Mouse (Mus musculus): ENCODE data around the gene Ankar. TPM values are rescaled to one million over a fixed set of nuclear protein-coding genes. Genes with fewer than 3 reads are reported as not detected.

Ankar gene
- polyA plus RNA-seq, 1 experiment from 2014 or later = not detected

DNA sequence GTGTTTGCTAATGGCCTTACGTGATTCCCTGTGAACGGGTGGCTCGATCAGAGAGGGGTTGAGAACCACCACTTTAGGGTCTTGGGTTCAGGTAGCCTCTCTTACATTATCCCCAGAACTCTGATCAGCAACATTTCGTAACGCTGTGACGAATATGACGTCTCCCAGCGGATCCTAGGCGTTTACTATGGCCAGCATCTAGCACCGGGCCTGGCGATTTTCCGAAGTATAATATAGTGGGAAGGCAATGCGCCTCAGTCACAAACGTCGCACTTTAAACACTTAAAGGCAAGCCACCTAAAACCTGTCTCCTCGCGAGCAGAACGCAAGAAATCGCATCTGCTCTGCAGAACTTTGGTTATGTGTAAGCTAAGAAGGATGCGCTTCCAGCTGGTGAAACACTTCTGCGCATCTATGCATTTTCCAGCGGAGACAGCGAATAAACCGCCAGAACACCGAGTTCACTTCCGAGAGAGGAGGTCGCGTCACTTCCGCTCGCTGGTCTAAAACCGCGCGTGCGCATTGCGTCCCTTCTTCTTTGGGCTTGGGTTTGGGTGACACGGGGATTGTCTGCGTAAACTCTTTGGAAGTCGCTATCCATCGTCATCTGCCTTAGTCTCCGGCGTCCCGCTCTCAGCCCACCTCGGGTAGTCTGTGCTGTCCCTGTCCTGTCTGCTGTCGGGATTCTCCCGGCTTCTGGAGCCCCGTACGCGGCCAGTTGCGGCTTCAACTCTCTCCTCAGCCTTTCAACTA, 59.5 kb downstream of the Ankar start:
- DNase-seq (ENCODE audit: low spot score, missing footprints) (peak; percentile 99), ATAC-seq (ENCODE audit: low FRiP score) (peak; percentile 72)
- H3K4me3 ChIP-seq (ENCODE audit: low read depth, low read length) = peak overlapping the region; percentile 22
- no peaks in the 10 kb centered on the region for H3K9me3 ChIP-seq (ENCODE audit: control insufficient read depth, low read length)
- peak overlapping the region; percentile 30; the same call in 1 of the 2 replicates for H3K9ac ChIP-seq (ENCODE audit: low read length)
- H3K4me1 ChIP-seq (ENCODE audit: control insufficient read depth, insufficient read depth, low read length) = no peaks in the 10 kb centered on the region
- WGBS = 40% methylated on average over 49 of the region's 49 CpGs
- H3K27ac ChIP-seq (ENCODE audit: low read depth, low read length) = no peak overlapping the region
- H3K27me3 ChIP-seq (ENCODE audit: control insufficient read depth, insufficient read depth, low read length) = no peaks in the 10 kb centered on the region
- H3K4me2 ChIP-seq = peak overlapping the region; percentile 45
- no peaks in the 10 kb centered on the region for H3K36me3 ChIP-seq (ENCODE audit: control insufficient read depth, insufficient read depth, low read length)

DNA sequence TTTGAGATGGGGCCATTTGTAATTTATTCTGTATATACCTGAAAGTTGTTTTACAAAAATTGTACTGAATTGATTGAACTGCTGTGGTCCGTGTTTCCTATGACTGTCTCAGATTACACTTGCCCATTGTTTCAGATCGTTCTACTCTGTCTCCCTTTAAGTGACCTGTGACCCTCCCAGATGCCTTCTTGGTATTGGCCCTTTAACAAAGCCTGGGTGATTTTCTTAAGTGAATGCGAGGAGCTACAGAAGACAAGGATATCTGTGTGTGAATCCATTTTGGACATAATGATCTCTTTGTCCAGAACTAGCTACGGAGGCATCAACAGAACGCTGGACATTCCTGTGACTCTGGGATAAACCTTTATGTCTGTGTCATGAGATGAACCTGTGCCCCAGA, 65.2 kb downstream of the Ankar start:
- ATAC-seq (ENCODE audit: low FRiP score) = no peak
- whole genome bisulfite sequencing = 23% methylated on average over 5 of the region's 5 CpGs
- H3K9me3 ChIP-seq (ENCODE audit: control insufficient read depth, low read length) = no peaks in the 10 kb centered on the region
- H3K4me1 ChIP-seq (ENCODE audit: control insufficient read depth, insufficient read depth, low read length) = no peaks in the 10 kb centered on the region
- DNase-seq (ENCODE audit: low spot score, missing footprints) = no peak
- H3K9ac ChIP-seq (ENCODE audit: low read length) = no peak overlapping the region
- no peaks in the 10 kb centered on the region for H3K27me3 ChIP-seq (ENCODE audit: control insufficient read depth, insufficient read depth, low read length)
- peaks cover 3% of the 10 kb centered on the region; the same call in 1 of the 2 replicates for H3K36me3 ChIP-seq (ENCODE audit: control insufficient read depth, insufficient read depth, low read length)
- no peak overlapping the region for H3K4me2 ChIP-seq
- H3K27ac ChIP-seq (ENCODE audit: low read depth, low read length) = no peak overlapping the region
- no peak overlapping the region for H3K4me3 ChIP-seq (ENCODE audit: low read depth, low read length)

DNA sequence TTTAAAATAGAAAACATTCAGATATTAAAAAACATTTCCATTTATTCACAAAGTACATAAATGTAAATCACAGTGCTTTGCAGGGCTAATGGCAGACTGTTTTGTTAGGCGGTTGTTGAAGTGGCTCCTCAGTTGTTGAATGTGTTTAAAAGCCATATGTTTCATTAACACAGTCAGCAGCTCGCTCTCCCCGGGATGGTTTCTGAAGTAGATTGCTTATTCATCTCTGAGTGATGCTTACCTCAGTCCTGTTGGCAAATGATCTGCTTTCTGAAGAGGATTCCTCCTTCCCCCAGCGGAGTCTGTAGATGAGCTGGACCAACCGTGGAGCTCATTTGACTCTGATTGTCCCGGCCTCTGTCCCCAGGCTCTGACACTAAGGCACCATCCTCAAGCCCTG, 88.2 kb downstream of the Ankar start:
- H3K27ac ChIP-seq (ENCODE audit: low read depth, low read length) = no peak overlapping the region
- 89% methylated on average over 6 of the region's 6 CpGs for WGBS
- no peak overlapping the region for H3K9ac ChIP-seq (ENCODE audit: low read length)
- H3K4me2 ChIP-seq = no peak overlapping the region
- H3K36me3 ChIP-seq (ENCODE audit: control insufficient read depth, insufficient read depth, low read length) = peaks cover 11% of the 10 kb centered on the region
- DNase-seq (ENCODE audit: low spot score, missing footprints) = no peak
- no peak for ATAC-seq (ENCODE audit: low FRiP score)
- no peak overlapping the region for H3K4me3 ChIP-seq (ENCODE audit: low read depth, low read length)
- no peaks in the 10 kb centered on the region for H3K9me3 ChIP-seq (ENCODE audit: control insufficient read depth, low read length)
- H3K27me3 ChIP-seq (ENCODE audit: control insufficient read depth, insufficient read depth, low read length) = no peaks in the 10 kb centered on the region
- no peaks in the 10 kb centered on the region for H3K4me1 ChIP-seq (ENCODE audit: control insufficient read depth, insufficient read depth, low read length)

DNA sequence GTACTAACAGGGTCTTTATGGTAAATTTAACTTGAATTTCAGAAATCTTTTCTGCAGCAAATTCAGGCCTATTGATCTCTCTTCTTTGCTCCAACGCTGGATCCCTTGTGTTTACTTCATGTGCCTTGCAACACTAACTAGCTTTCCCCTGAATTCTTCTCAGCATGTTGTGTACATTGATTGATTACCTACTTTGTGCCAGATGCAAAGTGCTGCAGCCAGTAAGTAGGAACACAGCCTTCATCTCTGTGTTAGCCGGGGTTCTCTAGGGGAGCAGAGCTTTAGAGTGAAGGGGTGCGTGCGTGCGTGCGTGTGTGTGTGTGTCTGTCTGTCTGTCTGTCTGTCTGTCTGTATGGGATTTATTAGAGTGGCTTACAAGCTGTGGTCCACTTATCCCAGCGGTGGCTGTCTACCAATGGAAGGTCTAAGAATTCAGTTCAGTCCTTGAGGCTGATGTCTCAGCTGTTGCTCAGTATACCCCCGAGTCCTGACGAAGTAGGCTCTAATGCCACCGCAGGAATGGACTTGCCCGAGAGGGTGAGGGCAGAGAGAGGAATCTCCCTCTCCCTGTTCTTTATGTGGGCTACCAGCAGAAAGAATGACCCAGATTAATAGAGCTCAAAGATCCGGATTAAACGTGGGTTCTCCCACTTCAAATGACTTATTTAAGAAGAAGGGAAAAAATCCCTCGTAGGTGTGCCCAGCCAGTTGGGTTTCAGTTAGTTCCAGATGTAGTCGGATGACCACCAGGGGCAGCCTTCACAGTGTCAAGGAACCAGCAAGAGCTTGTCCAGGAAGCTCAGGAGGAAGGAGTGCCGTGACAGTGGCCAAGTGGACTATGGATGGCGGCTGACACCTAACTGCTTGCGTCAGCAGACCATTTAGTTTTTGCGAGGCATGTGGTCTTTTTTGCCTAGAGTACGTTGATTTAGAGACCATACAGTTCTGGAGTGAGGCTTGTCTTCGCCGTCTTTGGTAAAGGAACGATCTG, 90.2 kb downstream of the Ankar start:
- Histone ChIP-seq H3K9me3 (ENCODE audit: control insufficient read depth, low read length) (no peaks in the 10 kb centered on the region), H3K4me2 (no peak overlapping the region), H3K27me3 (ENCODE audit: control insufficient read depth, insufficient read depth, low read length) (no peaks in the 10 kb centered on the region), H3K4me1 (ENCODE audit: control insufficient read depth, insufficient read depth, low read length) (no peaks in the 10 kb centered on the region), H3K4me3 (ENCODE audit: low read depth, low read length) (no peak overlapping the region), H3K27ac (ENCODE audit: low read depth, low read length) (no peak overlapping the region), H3K9ac (ENCODE audit: low read length) (no peak overlapping the region), H3K36me3 (ENCODE audit: control insufficient read depth, insufficient read depth, low read length) (peaks cover 10% of the 10 kb centered on the region)
- no peak for ATAC-seq (ENCODE audit: low FRiP score)
- 89% methylated on average over 23 of the region's 23 CpGs for WGBS
- DNase-seq (ENCODE audit: low spot score, missing footprints) = no peak

DNA sequence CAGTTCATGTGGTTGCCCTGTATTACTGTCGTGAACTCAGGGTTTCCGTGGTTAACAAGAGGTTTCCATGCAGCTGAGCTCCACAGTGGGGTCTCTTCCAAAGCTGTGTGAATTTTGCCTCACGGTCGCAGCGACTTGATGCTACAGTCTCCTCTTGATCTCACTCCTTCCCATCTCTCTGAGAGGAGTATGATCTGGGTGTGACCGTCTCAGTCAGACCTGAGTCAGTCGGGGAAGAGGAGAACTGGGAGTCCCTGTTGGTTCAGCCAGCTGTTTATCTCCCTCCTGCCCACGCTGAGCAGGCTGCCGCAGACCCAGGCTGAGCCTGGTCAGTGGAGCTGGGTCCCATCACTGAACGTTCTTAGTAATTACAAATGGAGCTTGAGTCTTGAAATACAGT, 91.2 kb downstream of the Ankar start:
- DNase-seq (ENCODE audit: low spot score, missing footprints) (no peak), ATAC-seq (ENCODE audit: low FRiP score) (no peak)
- 90% methylated on average over 10 of the region's 10 CpGs for WGBS
- Histone ChIP-seq H3K27me3 (ENCODE audit: control insufficient read depth, insufficient read depth, low read length) (no peaks in the 10 kb centered on the region), H3K36me3 (ENCODE audit: control insufficient read depth, insufficient read depth, low read length) (peaks cover 10% of the 10 kb centered on the region), H3K9ac (ENCODE audit: low read length) (no peak overlapping the region), H3K4me2 (no peak overlapping the region), H3K9me3 (ENCODE audit: control insufficient read depth, low read length) (no peaks in the 10 kb centered on the region), H3K27ac (ENCODE audit: low read depth, low read length) (no peak overlapping the region), H3K4me1 (ENCODE audit: control insufficient read depth, insufficient read depth, low read length) (no peaks in the 10 kb centered on the region), H3K4me3 (ENCODE audit: low read depth, low read length) (no peak overlapping the region)

DNA sequence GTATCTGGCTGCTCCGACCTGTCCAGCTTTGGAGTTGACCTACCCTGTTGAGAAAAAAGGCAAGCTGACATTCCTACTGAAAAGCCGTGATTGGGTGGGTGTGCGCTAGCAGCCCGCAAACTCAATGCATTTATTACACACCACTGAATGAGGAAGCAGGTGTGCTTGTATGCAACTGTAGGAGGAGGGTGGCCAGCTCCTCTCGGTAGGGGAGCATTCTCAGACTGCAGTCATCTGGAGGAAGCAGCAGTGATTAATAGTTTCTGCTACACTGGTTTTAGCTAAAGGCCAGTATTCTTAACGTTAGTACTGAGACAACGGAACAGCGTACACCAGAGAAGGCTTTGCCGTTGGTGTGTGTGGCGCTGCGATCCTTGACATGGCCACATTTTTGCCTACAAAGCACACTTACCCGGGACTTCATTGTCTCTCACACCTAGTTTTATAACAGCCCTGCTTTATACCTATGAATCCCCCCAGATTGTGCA, 94.1 kb downstream of the Ankar start:
- Histone ChIP-seq H3K36me3 (ENCODE audit: control insufficient read depth, insufficient read depth, low read length) (peaks cover 5% of the 10 kb centered on the region; the same call in 1 of the 2 replicates), H3K4me3 (ENCODE audit: low read depth, low read length) (no peak overlapping the region), H3K27me3 (ENCODE audit: control insufficient read depth, insufficient read depth, low read length) (no peaks in the 10 kb centered on the region), H3K4me1 (ENCODE audit: control insufficient read depth, insufficient read depth, low read length) (no peaks in the 10 kb centered on the region), H3K9ac (ENCODE audit: low read length) (no peak overlapping the region), H3K9me3 (ENCODE audit: control insufficient read depth, low read length) (no peaks in the 10 kb centered on the region), H3K27ac (ENCODE audit: low read depth, low read length) (no peak overlapping the region), H3K4me2 (no peak overlapping the region)
- WGBS = 89% methylated on average over 12 of the region's 12 CpGs
- no peak for ATAC-seq (ENCODE audit: low FRiP score)
- no peak for DNase-seq (ENCODE audit: low spot score, missing footprints)

DNA sequence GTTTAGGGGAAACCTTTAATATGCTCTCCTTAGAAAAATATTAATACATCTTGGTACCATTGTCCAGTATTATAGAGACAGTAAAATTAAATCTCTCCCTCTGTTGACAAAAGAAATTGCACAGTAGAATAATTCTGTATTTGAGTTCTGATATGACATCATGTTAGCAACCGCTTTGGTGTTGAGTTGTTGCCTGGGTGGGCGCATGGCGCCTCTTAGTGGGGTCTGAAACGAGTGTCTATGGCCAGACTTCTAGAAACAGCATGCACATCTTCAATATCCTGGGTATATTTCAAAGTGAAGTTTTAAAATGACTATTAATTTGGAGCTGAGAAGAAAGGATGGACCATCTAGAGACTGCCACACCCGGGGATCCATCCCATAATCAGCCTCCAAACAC, 97.6 kb downstream of the Ankar start:
- H3K27me3 ChIP-seq (ENCODE audit: control insufficient read depth, insufficient read depth, low read length) = no peaks in the 10 kb centered on the region
- H3K9me3 ChIP-seq (ENCODE audit: control insufficient read depth, low read length) = no peaks in the 10 kb centered on the region
- 92% methylated on average over 5 of the region's 5 CpGs for WGBS
- no peak for ATAC-seq (ENCODE audit: low FRiP score)
- no peak overlapping the region for H3K4me2 ChIP-seq
- no peak overlapping the region for H3K27ac ChIP-seq (ENCODE audit: low read depth, low read length)
- H3K36me3 ChIP-seq (ENCODE audit: control insufficient read depth, insufficient read depth, low read length) = peaks cover 5% of the 10 kb centered on the region; the same call in 1 of the 2 replicates
- H3K4me1 ChIP-seq (ENCODE audit: control insufficient read depth, insufficient read depth, low read length) = no peaks in the 10 kb centered on the region
- no peak overlapping the region for H3K4me3 ChIP-seq (ENCODE audit: low read depth, low read length)
- DNase-seq (ENCODE audit: low spot score, missing footprints) = no peak
- no peak overlapping the region for H3K9ac ChIP-seq (ENCODE audit: low read length)

DNA sequence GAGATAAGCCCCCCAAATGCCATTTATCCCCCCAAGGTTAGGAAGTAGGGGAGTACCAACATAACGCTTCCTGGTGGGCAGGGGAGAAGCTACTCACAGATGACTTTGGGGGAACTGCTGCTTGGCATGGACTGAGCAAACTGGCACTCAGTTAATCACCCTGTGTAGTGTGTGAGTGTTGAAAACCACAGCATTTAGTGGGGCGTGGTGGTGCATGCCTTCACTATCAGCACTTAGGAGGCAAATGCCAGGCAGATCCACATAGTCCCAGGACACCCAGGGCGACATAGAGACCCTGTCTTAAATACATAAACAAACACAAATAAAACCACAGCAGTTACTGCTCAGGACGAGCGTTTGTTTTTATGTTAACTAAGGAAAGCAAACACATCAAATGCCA, 98.2 kb downstream of the Ankar start:
- H3K4me2 ChIP-seq = no peak overlapping the region
- DNase-seq (ENCODE audit: low spot score, missing footprints) (no peak), ATAC-seq (ENCODE audit: low FRiP score) (no peak)
- WGBS = 84% methylated on average over 5 of the region's 5 CpGs
- H3K9me3 ChIP-seq (ENCODE audit: control insufficient read depth, low read length) = no peaks in the 10 kb centered on the region
- no peak overlapping the region for H3K27ac ChIP-seq (ENCODE audit: low read depth, low read length)
- H3K27me3 ChIP-seq (ENCODE audit: control insufficient read depth, insufficient read depth, low read length) = no peaks in the 10 kb centered on the region
- peaks cover 3% of the 10 kb centered on the region; the same call in 1 of the 2 replicates for H3K36me3 ChIP-seq (ENCODE audit: control insufficient read depth, insufficient read depth, low read length)
- no peak overlapping the region for H3K4me3 ChIP-seq (ENCODE audit: low read depth, low read length)
- H3K9ac ChIP-seq (ENCODE audit: low read length) = no peak overlapping the region
- H3K4me1 ChIP-seq (ENCODE audit: control insufficient read depth, insufficient read depth, low read length) = no peaks in the 10 kb centered on the region

DNA sequence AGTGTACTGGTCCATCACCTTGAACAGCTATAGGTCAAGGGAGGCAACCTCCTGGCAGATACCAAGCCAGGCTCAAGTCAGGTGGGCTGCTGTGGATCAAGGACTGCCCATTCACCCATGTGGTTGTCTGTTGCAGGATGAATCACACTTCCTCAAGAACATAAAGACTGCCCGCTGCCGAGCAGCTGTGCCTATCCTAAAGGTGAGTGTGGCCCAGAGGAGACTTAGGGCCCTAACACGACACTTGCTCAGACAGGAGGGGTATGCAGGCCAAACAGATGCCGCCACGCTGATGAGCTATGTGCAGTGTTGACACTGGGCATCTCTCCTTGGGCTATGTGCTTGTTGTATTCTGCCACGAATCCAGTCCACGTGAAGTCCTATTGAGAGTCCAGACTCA, 99.1 kb downstream of the Ankar start:
- Histone ChIP-seq H3K4me3 (ENCODE audit: low read depth, low read length) (no peak overlapping the region), H3K4me2 (no peak overlapping the region), H3K27me3 (ENCODE audit: control insufficient read depth, insufficient read depth, low read length) (no peaks in the 10 kb centered on the region), H3K9me3 (ENCODE audit: control insufficient read depth, low read length) (no peaks in the 10 kb centered on the region), H3K36me3 (ENCODE audit: control insufficient read depth, insufficient read depth, low read length) (peaks cover 8% of the 10 kb centered on the region; the same call in 1 of the 2 replicates), H3K4me1 (ENCODE audit: control insufficient read depth, insufficient read depth, low read length) (no peaks in the 10 kb centered on the region), H3K27ac (ENCODE audit: low read depth, low read length) (no peak overlapping the region), H3K9ac (ENCODE audit: low read length) (no peak overlapping the region)
- ATAC-seq (ENCODE audit: low FRiP score) (no peak), DNase-seq (ENCODE audit: low spot score, missing footprints) (no peak)
- WGBS = 90% methylated on average over 7 of the region's 7 CpGs
